Mouse (Mus musculus) intestine, embryonic 16.5 days (tissue): ENCODE measurements around the gene Skp2. TPM values are rescaled to one million over a fixed set of nuclear protein-coding genes. Genes with fewer than 3 reads are reported as not detected.

Experiments used
- ATAC-seq: fragments of 200-750 bp; cut with Nextera tagmentation; 2 replicates; pipeline ENCODE4 v1.8.0; 2017; ENCODE audit warnings: moderate TSS enrichment, moderate library complexity
- H3K27ac ChIP-seq: fragments of 300-500 bp; sonication (generic); 2 replicates; pipeline ENCODE4 v1.5.1; 2014; ENCODE audit warnings: mild to moderate bottlenecking, low read length
- H3K27me3 ChIP-seq: fragments of 300-500 bp; sonication (generic); replicated peaks from 2 replicates; pipeline ENCODE4 v1.6.1; 2014; ENCODE audit warnings: low read length, control low read depth, mixed read lengths; ENCODE audit not compliant: control insufficient read depth, insufficient read depth
- H3K36me3 ChIP-seq: fragments of 300-500 bp; sonication (generic); 2 replicates; pipeline ENCODE4 v1.6.1; 2014; ENCODE audit warnings: low read length, control low read depth; ENCODE audit not compliant: control insufficient read depth, insufficient read depth
- H3K4me1 ChIP-seq: fragments of 300-500 bp; sonication (generic); 2 replicates; pipeline ENCODE4 v1.6.1; 2014; ENCODE audit warnings: low read length, control low read depth, mixed read lengths; ENCODE audit not compliant: control insufficient read depth, insufficient read depth
- H3K4me2 ChIP-seq: fragments of 300-500 bp; sonication (generic); 2 replicates; pipeline ENCODE4 v1.6.1; 2014; ENCODE audit warnings: low read depth, low read length, control low read depth
- H3K4me3 ChIP-seq: fragments of 300-500 bp; sonication (generic); 2 replicates; pipeline ENCODE4 v1.5.1; 2014; ENCODE audit warnings: mild to moderate bottlenecking, low read length
- H3K9ac ChIP-seq: fragments of 300-500 bp; sonication (generic); 2 replicates; pipeline ENCODE4 v1.6.1; 2014; ENCODE audit warnings: low read depth, low read length
- H3K9me3 ChIP-seq: fragments of 300-500 bp; sonication (generic); 2 replicates; pipeline ENCODE4 v1.6.1; 2016; ENCODE audit warnings: low read length, control low read depth; ENCODE audit not compliant: control insufficient read depth
- whole genome bisulfite sequencing: fragments of 180-500 bp; shearing (Covaris S2); extraction: QIAGEN DNeasy Blood & Tissue Kit; methylation state at CpG from one replicate; pipeline ENCODE4 v1.1.7; 2014; 5-methylcytosine and 5-hydroxymethylcytosine counted together
- polyA plus RNA-seq: library from polyadenylated mRNA; unstranded; fragments of >200 nt; fragmentation: Nextera tagmentation; extraction: Ambion mirVana; gene quantifications from 2 replicates; pipeline ENCODE4 v1.2.1, GENCODE M21; 2015

Gene Skp2
- polyA plus RNA-seq, 1 experiment from 2014 or later: 47.8 TPM

DNA sequence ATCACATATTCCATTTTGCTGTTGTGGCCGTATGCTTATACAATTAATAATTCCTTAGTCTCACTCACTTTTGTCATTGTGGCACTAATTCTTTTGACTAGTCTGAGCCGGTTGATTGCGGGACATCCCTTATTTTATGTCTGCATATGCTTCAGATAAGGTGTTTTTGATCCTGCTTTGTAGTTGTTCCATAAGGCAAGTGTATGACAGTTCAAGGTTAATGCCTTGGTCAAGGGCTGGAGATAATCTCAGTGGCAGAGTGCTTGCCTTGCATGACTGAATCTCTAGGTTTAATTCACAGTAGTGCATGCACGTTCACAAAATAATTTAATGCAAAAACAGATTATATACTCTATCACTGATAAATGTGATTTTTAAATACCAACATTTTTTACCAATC is 58.4 kb downstream of the Skp2 start:
- WGBS: 78% methylated on average over 4 of the region's 4 CpGs
- H3K36me3 ChIP-seq: 0 out of 2 replicates have a peak, but pooled peaks cover 8% of the 10 kb centered on the region
- ATAC-seq: no peak

GRCm38 (mm10) chr15:9094366-9094750 is 60.9 kb downstream of the Skp2 start:
- ATAC-seq: peak; percentile 90
- Histone ChIP-seq H3K9ac (no peak overlapping the region; the same call in 1 of the 2 replicates), H3K4me2 (peak overlapping the region; percentile 16; the same call in 1 of the 2 replicates), H3K27me3 (no peaks in the 10 kb centered on the region), H3K4me3 (peak overlapping the region; percentile 10; the same call in 1 of the 2 replicates), H3K4me1 (peaks cover 12% of the 10 kb centered on the region), H3K36me3 (0 out of 2 replicates have a peak, but pooled peaks cover 7% of the 10 kb centered on the region), H3K27ac (peak overlapping the region; percentile 9; the same call in 1 of the 2 replicates), H3K9me3 (no peaks in the 10 kb centered on the region)
- WGBS: 10% methylated on average over 13 of the region's 13 CpGs

More for the DNA sequence above, 58.4 kb downstream of the Skp2 start:
- Histone ChIP-seq H3K4me2 (no peak overlapping the region), H3K4me1 (peaks cover 9% of the 10 kb centered on the region), H3K27ac (no peak overlapping the region), H3K4me3 (no peak overlapping the region), H3K9ac (no peak overlapping the region), H3K27me3 (no peaks in the 10 kb centered on the region), H3K9me3 (no peaks in the 10 kb centered on the region)

DNA sequence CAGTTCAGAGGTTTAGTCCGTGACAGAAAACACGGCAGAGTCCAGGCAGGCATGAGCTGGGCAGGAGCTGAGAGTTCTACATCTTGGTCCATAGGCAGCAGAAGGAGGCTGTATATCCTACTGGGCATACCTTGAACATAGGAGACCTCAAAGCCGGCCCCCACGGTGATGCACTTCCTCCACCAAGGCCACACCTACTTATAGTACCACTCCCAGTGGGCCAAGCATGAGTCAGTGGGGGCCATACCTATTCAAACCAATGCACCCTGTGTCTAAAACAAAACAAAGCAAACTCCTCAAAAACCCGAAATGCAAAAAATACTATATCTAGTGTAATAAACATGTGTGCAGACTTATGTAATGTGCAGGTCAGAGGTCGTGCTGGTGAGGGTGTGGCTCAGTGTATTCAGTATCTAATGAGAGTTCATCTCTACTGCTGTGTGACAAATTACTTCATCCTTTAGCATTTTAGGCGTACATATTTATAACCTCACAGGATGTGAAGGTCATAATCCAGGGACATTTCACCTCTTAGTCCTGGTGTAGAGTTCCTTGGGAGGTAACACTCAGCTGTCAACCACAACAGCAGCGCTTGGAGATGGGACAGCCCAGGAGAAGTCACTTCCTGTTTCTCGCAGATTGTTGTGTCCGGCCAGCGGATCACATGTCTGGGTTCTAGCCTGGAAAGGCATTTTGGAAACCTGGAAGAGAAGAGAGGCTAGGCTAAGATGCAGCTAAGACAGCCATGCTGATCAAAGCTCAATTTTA is 61.4 kb downstream of the Skp2 start:
- 58% methylated on average over 11 of the region's 11 CpGs for WGBS
- Histone ChIP-seq H3K27ac (0 out of 2 replicates have a peak overlapping the region, but pooled peaks have one; percentile 25), H3K4me1 (peaks cover 13% of the 10 kb centered on the region), H3K9me3 (no peaks in the 10 kb centered on the region), H3K36me3 (0 out of 2 replicates have a peak, but pooled peaks cover 7% of the 10 kb centered on the region), H3K9ac (no peak overlapping the region), H3K4me3 (no peak overlapping the region), H3K4me2 (peak overlapping the region; percentile 16; the same call in 1 of the 2 replicates), H3K27me3 (no peaks in the 10 kb centered on the region)
- ATAC-seq: peak; percentile 32

GRCm38 (mm10) chr15:9090662-9091061 is 64.6 kb downstream of the Skp2 start:
- Histone ChIP-seq H3K9ac (no peak overlapping the region), H3K4me1 (peaks cover 20% of the 10 kb centered on the region), H3K27me3 (no peaks in the 10 kb centered on the region), H3K4me3 (no peak overlapping the region), H3K36me3 (0 out of 2 replicates have a peak, but pooled peaks cover 7% of the 10 kb centered on the region), H3K27ac (no peak overlapping the region), H3K4me2 (no peak overlapping the region), H3K9me3 (no peaks in the 10 kb centered on the region)
- no peak for ATAC-seq
- WGBS: 72% methylated on average over 5 of the region's 5 CpGs

DNA sequence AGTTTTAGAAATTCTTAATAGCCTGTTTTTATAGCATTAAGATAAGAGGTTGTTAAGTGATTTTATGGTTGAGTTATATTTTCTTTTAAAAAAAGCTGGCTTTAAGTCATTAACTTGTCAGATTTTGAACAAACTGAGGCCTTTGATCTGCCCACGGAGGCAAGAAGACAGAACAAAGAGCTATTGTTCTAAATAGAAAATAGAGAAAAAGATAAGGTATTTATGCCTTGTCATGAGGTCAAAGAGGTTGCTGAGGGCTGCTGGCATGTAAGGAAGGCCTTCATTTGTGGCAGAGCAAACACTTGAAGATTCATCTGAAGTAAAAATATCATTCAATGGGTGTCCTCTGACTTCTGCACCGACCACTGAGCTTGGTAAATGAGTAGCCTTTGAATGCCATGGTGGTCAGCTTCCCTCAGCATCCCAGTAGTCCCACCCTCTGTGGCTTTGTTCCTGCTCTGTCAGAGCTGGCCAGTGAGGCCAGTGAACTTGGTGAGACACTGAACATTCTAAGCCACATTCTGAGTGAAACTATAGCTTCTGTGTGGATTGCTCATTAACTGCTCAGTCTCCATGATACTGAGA is 66.0 kb downstream of the Skp2 start:
- ATAC-seq: peak; percentile 70
- H3K4me1 ChIP-seq: peaks cover 17% of the 10 kb centered on the region
- no peak overlapping the region for H3K4me2 ChIP-seq
- H3K36me3 ChIP-seq: 0 out of 2 replicates have a peak, but pooled peaks cover 7% of the 10 kb centered on the region
- peak overlapping the region; percentile 72 for H3K27ac ChIP-seq
- WGBS: 35% methylated on average over 2 of the region's 2 CpGs
- no peaks in the 10 kb centered on the region for H3K9me3 ChIP-seq
- no peak overlapping the region for H3K4me3 ChIP-seq
- H3K27me3 ChIP-seq: no peaks in the 10 kb centered on the region
- H3K9ac ChIP-seq: no peak overlapping the region

GRCm38 (mm10) chr15:9088683-9089072 is 66.5 kb downstream of the Skp2 start:
- WGBS: 63% methylated on average over 8 of the region's 8 CpGs
- peak; percentile 80 for ATAC-seq
- Histone ChIP-seq H3K27me3 (no peaks in the 10 kb centered on the region), H3K9ac (peak overlapping the region; percentile 19; the same call in 1 of the 2 replicates), H3K27ac (peak overlapping the region; percentile 91), H3K4me1 (peaks cover 12% of the 10 kb centered on the region; the same call in 1 of the 2 replicates), H3K36me3 (peaks cover 9% of the 10 kb centered on the region; the same call in 1 of the 2 replicates), H3K9me3 (no peaks in the 10 kb centered on the region), H3K4me2 (no peak overlapping the region), H3K4me3 (no peak overlapping the region)

- Histone ChIP-seq H3K27me3 (no peaks in the 10 kb centered on the region), H3K4me2 (no peak overlapping the region), H3K9me3 (no peaks in the 10 kb centered on the region), H3K9ac (peak overlapping the region; percentile 19; the same call in 1 of the 2 replicates), H3K4me1 (peaks cover 12% of the 10 kb centered on the region; the same call in 1 of the 2 replicates), H3K27ac (peak overlapping the region; percentile 91), H3K36me3 (peaks cover 7% of the 10 kb centered on the region; the same call in 1 of the 2 replicates), H3K4me3 (no peak overlapping the region)
- WGBS: 85% methylated on average over 17 of the region's 17 CpGs
- ATAC-seq: no peak
Measured at GRCm38 (mm10) chr15:9087895-9088682, 67.1 kb downstream of the Skp2 start.

- no peak for ATAC-seq
- no peak overlapping the region for H3K9ac ChIP-seq
- H3K4me1 ChIP-seq: peaks cover 12% of the 10 kb centered on the region; the same call in 1 of the 2 replicates
- H3K36me3 ChIP-seq: peaks cover 7% of the 10 kb centered on the region; the same call in 1 of the 2 replicates
- H3K9me3 ChIP-seq: no peaks in the 10 kb centered on the region
- H3K27ac ChIP-seq: peak overlapping the region; percentile 91; the same call in 1 of the 2 replicates
- H3K4me2 ChIP-seq: no peak overlapping the region
- H3K27me3 ChIP-seq: no peaks in the 10 kb centered on the region
- WGBS: 73% methylated on average over 5 of the region's 5 CpGs
- H3K4me3 ChIP-seq: no peak overlapping the region
Measured at GRCm38 (mm10) chr15:9087421-9087820, 67.8 kb downstream of the Skp2 start.
